Mouse (Mus musculus): Measurements from ENCODE around the gene Gm15085.
"Not testable (repeated sequence)": the region's sequence is repeated elsewhere in the genome, so short reads cannot be mapped to it uniquely, and the experiment has no call there.

Gm15085 gene

DNA sequence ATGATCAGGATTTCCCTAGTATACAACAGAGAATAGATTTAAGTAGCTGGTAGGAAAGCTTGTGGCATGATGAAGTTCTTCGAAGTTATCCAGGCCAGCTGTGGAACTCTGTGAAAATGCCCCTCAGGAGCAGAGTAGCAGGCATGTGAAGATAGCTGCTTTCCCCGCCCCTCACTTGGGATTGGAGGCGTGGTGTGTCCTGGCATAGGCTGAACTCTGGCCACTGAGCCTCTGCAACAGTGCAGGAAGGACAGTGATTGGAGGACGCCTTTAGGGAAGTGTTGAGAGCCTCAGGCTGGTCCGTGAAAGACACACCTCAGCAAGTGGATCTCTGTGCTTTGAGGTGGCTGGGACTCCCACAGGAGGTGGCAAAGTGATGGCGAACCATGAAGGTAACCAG lies at the start of gene Gm15085:
Gene Gm15085, plus strand, starts transcription at position 301 of the 400 bp plus-strand sequence.
- ATAC-seq (ENCODE audit: low TSS enrichment): not testable (repeated sequence)

Data from frontal cortex, adult (tissue).